Mouse (Mus musculus): ENCODE results near the gene Uba1y. TPM values are rescaled to one million over a fixed set of nuclear protein-coding genes. Genes with fewer than 3 reads are reported as not detected.
"Not testable (repeated sequence)": the region's sequence is repeated elsewhere in the genome, so short reads cannot be mapped to it uniquely, and the experiment has no call there.

Uba1y gene
- total RNA-seq (2017): not detected in 3 replicates

GRCm38 (mm10) chrY:818396-818795 lies at the start of gene Uba1y:
TSS of gene Uba1y (plus strand) at chrY:818649.
- no peak for ATAC-seq (replicated peaks; ENCODE audit: insufficient number of reproducible peaks, low FRiP score, low TSS enrichment, poor library complexity, severe bottlenecking)

GRCm38 (mm10) chrY:797309-797708 lies 21.1 kb upstream of the Uba1y start, which contains the start of gene Zfy1:
TSS of gene Zfy1 (minus strand) at chrY:797409.
- not testable (repeated sequence) for ATAC-seq (replicated peaks; ENCODE audit: insufficient number of reproducible peaks, low FRiP score, low TSS enrichment, poor library complexity, severe bottlenecking)

- no peak for ATAC-seq (replicated peaks; ENCODE audit: insufficient number of reproducible peaks, low FRiP score, low TSS enrichment, poor library complexity, severe bottlenecking)
Observed at GRCm38 (mm10) chrY:808991-809661, 9.3 kb upstream of the Uba1y start.

- no peak for ATAC-seq (replicated peaks; ENCODE audit: insufficient number of reproducible peaks, low FRiP score, low TSS enrichment, poor library complexity, severe bottlenecking)
Observed at GRCm38 (mm10) chrY:872404-872803, 54.0 kb downstream of the Uba1y start.

- ATAC-seq (replicated peaks; ENCODE audit: insufficient number of reproducible peaks, low FRiP score, low TSS enrichment, poor library complexity, severe bottlenecking): no peak
Observed at GRCm38 (mm10) chrY:872855-873549, 54.6 kb downstream of the Uba1y start.

Other genes with a start within 250 kb of the Uba1y start
- not detected in 3 replicates for gene Zfy1, start 21.2 kb upstream of the Uba1y start, total RNA-seq (2017)
- 40.0 to 48.4 TPM (median 44.7 TPM) in 3 replicates for gene Kdm5d, start 79.1 kb downstream of the Uba1y start, total RNA-seq (2017)
- gene Eif2s3y, start 191.9 kb downstream of the Uba1y start, total RNA-seq (2017): 164 to 338 TPM (median 249 TPM) in 3 replicates

Data from monocyte, adult 5-6 weeks (primary cell).